Mouse (Mus musculus): ENCODE data around the gene Pik3r2.
A peak's percentile ranks its signal among the peaks of the same experiment; 100 is the strongest.

Pik3r2 gene

DNA sequence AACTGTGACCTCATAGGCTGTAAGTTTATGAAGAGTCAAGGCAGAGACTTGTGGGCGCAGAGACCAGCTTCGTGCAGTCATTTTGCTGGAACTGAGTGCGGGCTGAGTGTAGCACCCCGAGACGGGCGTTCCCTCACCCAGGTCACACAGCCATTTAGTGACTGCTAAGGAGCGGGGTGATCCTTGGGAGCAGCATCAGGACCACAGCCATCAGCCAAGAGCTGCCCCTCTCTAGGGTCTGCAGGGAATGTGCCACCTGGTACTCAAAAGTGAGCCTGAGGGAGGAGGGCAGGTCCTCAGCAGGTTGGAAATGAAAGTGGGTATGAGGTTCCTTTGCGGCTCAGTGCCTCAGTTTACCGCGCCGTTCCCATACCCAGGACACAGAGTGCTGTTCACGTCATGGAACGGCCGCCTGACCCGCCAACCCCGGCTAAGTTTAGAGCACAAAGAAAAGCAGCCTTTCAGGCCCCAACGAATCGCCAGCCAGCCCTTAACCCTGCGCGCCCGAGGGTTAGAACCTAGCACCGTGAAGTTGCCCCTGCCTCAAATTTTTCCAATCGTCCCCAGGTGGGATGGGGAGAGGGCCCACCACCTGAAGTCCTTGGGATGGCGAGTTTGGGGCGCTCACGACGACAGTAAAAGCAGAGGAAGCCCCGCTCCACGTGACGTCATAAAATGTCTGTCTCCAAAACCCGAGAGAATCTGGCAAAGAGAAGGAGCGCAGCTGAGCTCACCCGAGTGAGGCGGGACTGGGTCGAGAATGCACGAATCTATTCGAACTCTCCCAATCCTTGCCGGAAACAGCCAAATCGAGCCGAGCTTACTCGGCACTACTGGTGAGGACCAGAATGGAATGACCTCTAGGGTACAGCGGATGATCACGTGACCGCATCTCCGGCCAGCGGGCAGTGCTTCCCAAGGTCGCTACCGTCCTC is 32.6 kb downstream of the Pik3r2 start:
- no peak for DNase-seq (ENCODE audit: extremely low read depth, insufficient read length, low spot score)

DNA sequence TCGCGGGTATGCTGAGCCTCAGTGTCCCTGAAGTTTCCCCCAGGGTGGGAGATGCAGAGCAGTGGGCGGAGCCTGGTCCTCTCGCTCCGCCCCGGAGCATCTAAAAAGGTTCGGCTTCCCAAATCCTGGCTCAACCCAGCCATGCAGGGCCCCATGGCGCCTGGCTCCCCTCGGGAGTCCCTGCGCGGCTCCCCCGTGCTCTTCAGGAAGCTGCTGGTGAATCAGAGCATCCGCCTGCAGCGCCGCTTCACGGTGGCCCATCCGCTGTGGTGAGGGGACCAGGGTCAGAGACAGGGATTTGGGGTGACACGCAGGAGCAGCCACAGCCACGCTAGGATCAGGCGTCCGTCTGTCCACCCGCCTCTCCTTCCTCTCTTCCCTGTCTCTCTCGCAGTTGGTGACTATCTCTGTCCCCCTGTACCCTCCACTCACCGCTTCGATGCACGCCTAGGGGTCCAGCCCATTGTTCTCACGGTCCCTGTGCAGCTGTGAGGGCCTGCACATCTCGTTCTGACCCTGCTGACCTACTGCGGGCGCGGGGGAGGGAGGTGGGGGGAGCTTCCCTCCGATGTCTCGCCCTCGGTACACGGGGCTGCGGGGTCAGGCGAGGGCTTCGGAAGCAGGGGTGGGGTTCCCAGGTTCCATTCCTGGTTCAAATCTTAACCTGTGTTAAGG is 33.4 kb downstream of the Pik3r2 start:
- no peak for DNase-seq (ENCODE audit: extremely low read depth, insufficient read length, low spot score)

DNA sequence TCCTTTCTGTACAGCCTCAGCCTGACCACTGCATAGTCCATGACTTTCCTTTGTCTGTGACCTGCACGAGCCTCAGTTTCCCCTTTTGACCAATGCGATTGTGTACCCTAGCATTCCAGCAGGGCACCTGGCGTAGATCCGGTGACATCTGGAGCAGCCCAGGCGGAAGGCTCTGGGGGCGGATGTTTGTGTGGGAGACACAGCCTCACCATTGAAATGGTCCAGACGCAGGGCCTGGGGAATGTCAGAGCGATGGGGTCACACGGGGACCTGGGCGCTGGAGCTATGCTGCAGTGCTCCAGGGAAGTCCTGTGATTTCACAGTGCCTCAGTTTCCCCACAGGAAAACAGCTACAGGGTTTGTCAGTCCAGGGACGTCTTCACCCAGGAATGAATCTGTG is 34.3 kb downstream of the Pik3r2 start:
- DNase-seq (ENCODE audit: extremely low read depth, insufficient read length, low spot score) = no peak

DNA sequence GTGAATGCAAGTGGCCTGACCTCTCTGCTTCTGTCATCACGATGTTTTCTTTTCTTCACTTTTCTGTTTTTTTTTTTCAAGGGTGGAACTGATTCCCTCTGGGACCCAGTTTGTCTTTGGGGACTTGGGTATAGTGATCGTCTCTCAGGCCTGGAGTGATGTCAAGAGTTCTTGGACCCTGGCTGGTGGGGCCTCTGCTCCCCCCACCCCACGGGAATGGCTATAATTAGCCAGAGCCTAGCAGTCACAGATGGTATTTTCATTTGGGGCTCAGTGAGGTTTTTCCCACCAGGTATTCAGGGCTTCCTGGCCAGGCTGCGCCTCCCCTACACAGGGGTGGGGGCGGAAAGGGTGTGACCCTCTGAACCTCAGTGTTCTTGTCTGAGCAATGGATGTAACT is 34.9 kb downstream of the Pik3r2 start:
- DNase-seq (ENCODE audit: extremely low read depth, insufficient read length, low spot score) = no peak

DNA sequence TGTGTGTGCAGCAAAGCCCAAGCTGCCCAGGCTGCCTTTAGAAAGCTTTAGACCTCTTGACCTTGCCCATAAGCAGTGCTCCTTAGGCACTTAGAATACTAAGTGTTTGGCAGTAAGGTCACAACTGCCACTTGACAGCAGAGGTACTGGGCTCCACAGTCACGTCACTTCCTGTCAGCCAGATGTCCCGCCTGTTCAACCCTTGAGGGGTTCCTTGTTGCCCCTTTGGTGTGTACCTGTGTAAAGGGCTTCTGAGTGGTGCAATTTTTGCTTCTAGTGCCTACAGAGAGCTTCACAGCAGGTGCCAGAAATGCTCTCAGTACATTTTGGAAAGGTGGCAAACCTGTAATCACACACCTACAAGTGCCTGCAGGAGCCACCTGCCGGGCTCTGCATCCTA is 38.3 kb downstream of the Pik3r2 start:
- DNase-seq (ENCODE audit: extremely low read depth, insufficient read length, low spot score) = no peak

DNA sequence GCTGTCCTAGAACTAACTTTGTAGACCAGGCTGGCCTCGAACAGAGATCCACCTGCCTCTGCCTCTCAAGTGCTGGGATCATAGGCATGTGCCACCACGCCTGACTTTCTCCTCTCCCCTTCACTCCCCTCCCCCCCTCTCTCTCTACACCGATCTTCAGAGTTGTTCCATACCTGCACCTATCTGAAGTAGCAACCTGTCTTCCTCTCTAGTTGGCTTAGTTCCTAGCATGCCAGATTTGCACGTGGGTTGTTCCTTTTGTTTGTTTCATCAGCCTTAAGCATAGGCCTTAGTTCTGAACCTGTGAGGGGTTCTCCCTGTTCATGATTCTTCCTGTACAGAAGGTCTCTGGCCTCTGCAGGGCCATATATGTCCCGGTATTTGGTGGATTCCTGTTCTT is 38.8 kb downstream of the Pik3r2 start:
- no peak for DNase-seq (ENCODE audit: extremely low read depth, insufficient read length, low spot score)

DNA sequence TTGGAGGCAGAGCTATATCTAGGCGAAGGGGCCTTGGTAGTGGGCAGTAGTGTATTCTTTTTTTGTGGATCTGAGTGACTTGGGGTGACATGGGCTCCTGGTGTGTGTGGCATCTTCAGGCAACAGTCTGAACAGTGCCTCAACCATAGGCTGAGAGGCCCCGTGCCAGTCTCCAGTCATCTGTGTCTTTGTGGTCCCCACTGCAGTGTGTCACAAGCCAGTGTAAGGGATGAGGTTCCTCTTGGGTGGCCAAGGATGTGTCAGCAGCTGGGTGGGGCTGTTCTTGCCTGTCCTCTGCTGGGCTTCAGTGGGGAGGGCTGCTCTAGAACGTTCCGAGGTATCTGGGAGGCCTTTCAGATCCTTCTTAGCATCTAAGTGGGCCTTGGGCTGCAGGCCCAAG is 45.6 kb downstream of the Pik3r2 start:
- DNase-seq (ENCODE audit: extremely low read depth, insufficient read length, low spot score) = no peak

DNA sequence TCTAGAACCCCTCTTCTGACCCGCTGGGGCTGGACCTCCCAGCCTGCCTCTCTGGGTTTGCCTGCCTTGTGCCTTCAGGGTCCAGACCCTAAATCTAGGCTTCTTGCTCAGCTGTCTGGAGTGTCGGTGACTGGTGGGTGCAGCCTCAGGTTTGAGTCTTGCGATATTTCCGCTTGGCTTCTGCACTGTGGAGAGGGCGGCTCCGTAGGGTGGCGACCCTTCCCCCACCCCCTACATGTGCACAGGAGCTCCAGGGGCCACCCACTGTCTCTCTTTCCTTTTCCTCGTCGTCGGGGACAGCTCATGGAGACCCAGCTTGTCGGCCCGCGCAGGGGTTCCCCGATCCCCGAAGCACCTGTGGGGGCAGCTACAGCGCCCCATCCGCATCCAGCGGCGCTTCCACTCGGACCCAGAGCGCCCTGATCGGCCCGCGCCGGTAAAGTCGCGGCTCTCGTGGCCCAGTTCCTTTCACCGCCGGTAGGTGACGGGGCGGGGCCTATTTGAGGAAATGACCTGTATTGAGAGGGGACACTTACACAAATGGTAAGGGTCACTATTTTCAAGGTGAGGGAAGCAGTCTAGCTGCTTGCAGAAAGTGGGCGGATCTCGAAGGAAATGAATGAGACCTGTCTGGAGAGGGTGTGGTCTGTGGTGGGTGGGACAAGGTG is 46.6 kb downstream of the Pik3r2 start:
- DNase-seq (ENCODE audit: extremely low read depth, insufficient read length, low spot score) = no peak

DNA sequence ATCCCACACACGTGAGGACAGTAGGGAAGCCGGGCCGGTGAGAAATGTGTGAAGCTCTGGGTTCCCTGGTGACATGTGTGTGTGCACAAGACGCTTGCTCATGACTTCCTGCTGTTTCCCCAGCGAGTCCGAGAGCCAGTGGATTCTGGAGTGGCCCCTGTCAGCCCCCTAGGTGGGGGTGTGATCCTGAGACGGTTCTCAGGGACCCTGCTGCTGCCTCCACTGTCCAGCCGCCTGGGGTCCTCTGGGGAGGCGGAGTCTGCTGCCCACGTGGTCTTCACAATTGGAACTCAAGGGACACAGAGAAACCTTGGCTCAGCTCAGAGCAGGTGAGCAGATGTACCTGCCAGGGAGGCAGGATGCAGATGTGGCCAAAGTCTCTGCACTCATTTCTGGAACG is 49.8 kb downstream of the Pik3r2 start:
- DNase-seq (ENCODE audit: extremely low read depth, insufficient read length, low spot score) = no peak

DNA sequence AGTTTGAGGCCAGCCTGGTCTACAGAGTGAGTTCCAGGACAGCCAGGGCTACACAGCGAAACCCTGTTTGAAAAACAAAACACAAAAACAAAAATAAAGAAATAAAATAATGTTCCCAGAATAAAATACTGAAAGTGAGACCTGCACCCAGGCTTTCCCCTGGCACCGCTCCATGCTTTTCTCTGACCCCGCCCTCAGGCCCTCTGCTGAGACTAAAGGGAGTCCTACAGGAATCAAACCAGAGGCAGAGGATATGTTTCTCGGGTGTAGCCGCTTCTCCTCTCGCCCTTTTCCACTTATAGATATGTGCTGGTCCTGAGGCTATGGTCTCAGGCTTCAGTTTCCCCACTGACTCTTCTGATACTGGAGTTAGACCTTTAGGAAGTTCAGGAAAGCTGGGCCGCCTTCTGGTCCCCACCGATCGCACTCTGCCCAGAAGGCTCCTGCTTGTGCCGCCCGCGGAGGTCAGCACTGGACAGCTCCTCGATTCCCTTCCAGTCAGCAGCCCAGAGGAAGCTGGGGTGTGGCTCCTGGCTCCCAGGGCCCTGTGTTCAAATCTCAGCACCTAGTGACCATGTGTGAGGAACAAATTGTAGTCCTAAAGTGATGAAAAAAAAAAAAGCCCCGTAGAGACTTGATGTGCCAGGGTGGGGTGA is 50.6 kb downstream of the Pik3r2 start:
- no peak for DNase-seq (ENCODE audit: extremely low read depth, insufficient read length, low spot score)

DNA sequence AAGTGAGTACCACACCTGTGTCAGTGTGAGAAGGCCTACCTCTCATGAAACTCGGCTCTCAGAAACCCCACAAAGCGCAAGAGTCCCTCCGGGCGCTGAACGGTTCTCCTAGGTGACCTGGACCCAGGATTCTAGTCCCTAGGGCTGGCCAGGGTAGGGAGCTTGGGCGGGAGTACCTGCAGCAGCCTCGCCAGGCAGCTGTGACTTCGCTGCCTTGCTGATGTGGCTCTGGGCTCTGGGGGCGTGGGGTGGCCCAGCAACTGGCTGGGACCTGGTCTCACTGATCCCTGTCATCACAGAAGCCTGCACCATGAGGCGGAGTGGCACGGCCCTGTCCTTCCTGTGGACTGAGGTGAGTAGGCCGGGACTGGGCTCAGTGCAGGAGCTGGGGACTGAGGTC is 52.3 kb downstream of the Pik3r2 start:
- no peak for DNase-seq (ENCODE audit: extremely low read depth, insufficient read length, low spot score)

DNA sequence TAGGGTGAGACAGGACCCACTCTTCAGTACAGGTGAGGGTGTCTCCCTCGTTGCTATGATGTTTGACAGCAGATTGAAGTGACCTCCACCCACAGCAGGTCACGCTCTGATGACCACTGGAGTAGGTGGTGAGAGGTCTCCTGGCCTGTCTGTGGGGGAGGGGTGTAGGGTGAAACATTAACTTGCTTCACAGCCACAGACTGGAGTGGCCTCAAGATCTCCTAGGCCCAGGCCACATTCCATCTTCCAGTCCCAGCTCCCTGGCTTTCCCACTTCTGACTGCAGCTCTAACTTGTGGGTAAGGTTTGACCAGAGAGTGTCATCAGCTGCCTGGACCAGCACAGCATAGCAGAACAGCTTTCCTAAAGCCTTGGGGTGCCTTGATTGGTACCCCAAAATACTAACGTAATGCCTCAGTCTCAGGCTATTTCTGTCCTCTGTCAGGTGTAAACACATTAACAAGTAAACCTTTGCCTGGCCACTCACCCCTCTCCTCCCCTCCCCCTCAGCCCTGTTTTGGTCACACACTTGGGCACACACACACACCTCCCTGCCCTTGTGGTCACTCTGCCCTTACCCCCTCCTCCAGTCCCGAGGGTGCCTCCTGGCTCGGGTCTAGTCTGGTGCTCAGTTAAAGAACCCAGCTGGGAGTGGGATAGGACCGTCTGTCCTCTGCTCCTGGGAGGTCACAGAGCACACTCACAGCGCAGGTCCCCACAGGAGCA is 52.9 kb downstream of the Pik3r2 start, which contains the start of gene Pde4c:
Pde4c (plus strand) TSS at position 235 of the 725 bp plus-strand sequence.
- DNase-seq (ENCODE audit: extremely low read depth, insufficient read length, low spot score) = no peak

DNA sequence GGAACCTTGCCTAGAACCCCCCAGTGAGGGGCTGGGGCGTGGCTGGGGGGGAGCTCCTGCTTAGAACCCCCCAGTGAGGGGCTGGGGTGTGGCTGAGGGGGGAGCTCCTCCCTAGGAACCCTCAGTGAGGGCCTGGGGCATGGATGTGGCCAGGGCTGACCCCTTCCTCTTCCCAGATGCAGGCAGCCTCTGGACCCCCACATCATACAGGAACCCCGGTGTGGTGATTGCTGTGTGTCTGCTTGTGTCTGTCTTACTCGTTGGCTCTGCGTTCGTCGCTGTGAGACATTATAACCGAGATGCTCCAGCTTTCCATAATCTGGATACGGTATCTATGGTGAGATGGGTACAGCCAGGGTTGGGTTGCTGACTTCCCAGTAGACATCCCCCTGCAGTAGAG is 54.9 kb downstream of the Pik3r2 start:
- DNase-seq (ENCODE audit: extremely low read depth, insufficient read length, low spot score) = no peak

DNA sequence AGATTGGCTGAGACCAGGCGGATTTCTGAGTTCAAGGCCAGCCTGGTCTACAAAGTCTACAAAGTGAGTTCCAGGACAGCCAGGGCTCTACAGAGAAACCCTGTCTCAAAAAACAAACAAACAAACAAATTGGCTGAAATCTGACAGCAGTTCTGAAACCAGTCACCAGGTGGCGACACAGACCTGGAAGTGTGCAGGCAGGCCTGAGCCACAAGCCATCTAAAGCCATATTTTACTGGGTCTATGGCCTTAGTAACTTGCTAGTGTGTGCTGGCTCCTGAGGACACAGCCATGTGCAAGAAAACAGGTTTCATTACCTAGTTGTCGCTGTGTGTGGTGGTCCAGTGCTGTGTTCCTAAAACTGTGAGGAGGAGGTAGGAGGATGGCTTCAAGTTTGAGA is 55.8 kb downstream of the Pik3r2 start:
- peak; percentile 52 for DNase-seq (ENCODE audit: extremely low read depth, insufficient read length, low spot score)

DNA sequence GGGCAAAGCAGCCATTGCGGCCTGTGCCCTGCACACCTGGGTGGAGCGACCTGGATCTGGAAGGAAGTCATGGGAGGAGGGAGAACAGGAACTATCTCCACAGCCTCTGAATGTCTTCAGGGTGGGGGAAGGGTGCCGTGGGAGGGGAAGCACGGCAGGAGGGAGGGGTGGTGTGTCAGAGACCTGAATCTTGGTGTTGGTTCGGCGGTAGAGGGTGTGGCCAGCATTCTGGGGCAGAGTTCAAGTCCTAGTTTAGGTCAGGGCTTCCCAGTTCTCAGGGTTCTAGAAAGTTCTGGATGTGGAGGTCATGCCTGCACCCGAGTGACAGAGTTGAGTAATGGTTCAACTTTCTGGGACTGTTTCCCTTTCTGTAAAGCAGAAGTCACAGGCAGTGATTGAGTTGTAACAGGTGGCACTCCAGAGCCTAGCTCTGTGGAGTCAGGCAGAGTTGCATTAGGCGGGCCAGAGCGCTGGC is 56.7 kb downstream of the Pik3r2 start:
- no peak for DNase-seq (ENCODE audit: extremely low read depth, insufficient read length, low spot score)

DNA sequence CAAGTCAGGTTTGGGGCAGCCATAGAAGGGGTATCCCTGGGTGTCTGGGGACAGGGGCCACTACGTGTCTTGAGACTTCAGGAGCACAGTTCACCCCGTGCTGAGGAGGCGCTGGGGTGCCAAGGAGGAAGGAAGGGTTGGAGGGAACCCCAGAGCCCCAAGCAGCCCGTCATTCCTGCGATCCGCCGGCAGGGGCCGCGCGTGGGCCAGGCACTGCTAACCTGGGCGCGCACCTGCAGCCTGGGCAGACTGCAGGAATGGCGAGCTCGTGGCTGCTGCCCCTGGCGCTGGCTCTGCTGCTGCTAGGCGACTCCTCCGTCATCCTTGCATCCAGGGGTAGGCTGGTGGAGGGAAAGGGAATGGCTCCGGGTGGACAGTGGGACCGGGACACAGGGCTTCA is 58.2 kb downstream of the Pik3r2 start, which contains the start of gene Gm3336:
Gm3336 (plus strand) TSS at position 247 of the 400 bp plus-strand sequence.
- DNase-seq (ENCODE audit: extremely low read depth, insufficient read length, low spot score) = peak; percentile 54

Measured in 3134 (cell line).